Mouse (Mus musculus) limb, embryonic 11.5 days (tissue): ENCODE measurements at regions not wholly inside any gene's neighbourhood (a gene's known extent, or its start where the extent isn't known, plus 50 kb on each side); places are given as distances from the start of the nearest gene placed in this dataset.

ENCODE experiments used
- ATAC-seq: fragments of 200-750 bp; cut with Nextera tagmentation; 2 replicates; pipeline ENCODE4 v1.8.0; 2017; ENCODE audit warnings: low read depth; ENCODE audit not compliant: insufficient number of reproducible peaks, low FRiP score, low TSS enrichment
- DNase-seq: peaks from one replicate; pipeline ENCODE4 v3.0.0-alpha.2; 2015; ENCODE audit warnings: low spot score
- H3K27ac ChIP-seq: fragments of 300-500 bp; sonication (generic); replicated peaks from 2 replicates; pipeline ENCODE4 v1.5.1; 2014; ENCODE audit warnings: low read depth, mild to moderate bottlenecking, low read length
- H3K27me3 ChIP-seq: fragments of 300-500 bp; sonication (generic); 2 replicates; pipeline ENCODE4 v1.6.1; 2014; ENCODE audit warnings: mild to moderate bottlenecking, low read length, mixed read lengths; ENCODE audit not compliant: control insufficient read depth, insufficient read depth
- H3K36me3 ChIP-seq: fragments of 300-500 bp; sonication (generic); 2 replicates; pipeline ENCODE4 v1.6.1; 2014; ENCODE audit warnings: mild to moderate bottlenecking, low read length, moderate library complexity, mixed read lengths; ENCODE audit not compliant: control insufficient read depth, insufficient read depth
- H3K4me1 ChIP-seq: fragments of 300-500 bp; sonication (generic); 2 replicates; pipeline ENCODE4 v1.6.1; 2014; ENCODE audit warnings: low read length, mixed read lengths; ENCODE audit not compliant: control insufficient read depth, insufficient read depth
- H3K4me2 ChIP-seq: fragments of 300-500 bp; sonication (generic); 2 replicates; pipeline ENCODE4 v1.6.1; 2014; ENCODE audit warnings: low read depth, mild to moderate bottlenecking, moderate library complexity; ENCODE audit not compliant: severe bottlenecking
- H3K4me3 ChIP-seq: fragments of 300-500 bp; sonication (generic); 2 replicates; pipeline ENCODE4 v1.5.1; 2014; ENCODE audit warnings: low read depth, low read length
- H3K9ac ChIP-seq: fragments of 300-500 bp; sonication (generic); 2 replicates; pipeline ENCODE4 v1.6.1; 2014; ENCODE audit warnings: mild to moderate bottlenecking, low read length
- H3K9me3 ChIP-seq: fragments of 300-500 bp; sonication (generic); 2 replicates; pipeline ENCODE4 v1.6.1; 2016; ENCODE audit warnings: low read length; ENCODE audit not compliant: control insufficient read depth
- WGBS: fragments of 180-500 bp; shearing (Covaris S2); extraction: QIAGEN DNeasy Blood & Tissue Kit; methylation state at CpG from one replicate; pipeline ENCODE4 v1.1.7; 2014; 5-methylcytosine and 5-hydroxymethylcytosine counted together

DNA sequence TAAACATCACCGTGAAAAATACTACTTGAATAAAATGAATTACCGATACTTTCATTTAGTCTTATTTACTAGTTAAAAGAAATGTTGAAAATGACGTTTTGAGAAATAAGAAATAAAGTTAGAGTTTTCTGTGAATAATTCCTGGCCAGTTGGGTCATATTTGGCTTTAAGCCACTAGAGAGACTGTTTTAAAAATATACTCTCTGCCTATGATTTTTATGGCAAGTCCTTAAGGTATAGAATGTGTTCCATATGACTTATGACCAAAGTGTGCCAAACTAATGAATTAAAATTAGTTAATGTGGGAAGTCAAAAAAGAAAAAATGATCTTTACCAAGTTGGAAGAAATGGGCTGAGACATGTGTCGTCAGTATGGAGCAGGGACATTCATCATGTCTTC, 354.2 kb upstream of the Col3a1 start:
- no peaks in the 10 kb centered on the region for H3K4me1 ChIP-seq
- ATAC-seq (no peak), DNase-seq (no peak)
- no peaks in the 10 kb centered on the region for H3K9me3 ChIP-seq
- H3K4me2 ChIP-seq = no peak overlapping the region
- no peak overlapping the region for H3K9ac ChIP-seq
- WGBS = 64% methylated on average over 4 of the region's 4 CpGs
- no peaks in the 10 kb centered on the region for H3K36me3 ChIP-seq
- no peak overlapping the region for H3K4me3 ChIP-seq
- no peak overlapping the region for H3K27ac ChIP-seq
- no peaks in the 10 kb centered on the region for H3K27me3 ChIP-seq

GRCm38 (mm10) chr1:44987171-44987570, 324.2 kb upstream of the Col3a1 start:
- DNase-seq (no peak), ATAC-seq (no peak)
- Histone ChIP-seq H3K9ac (no peak overlapping the region), H3K4me1 (no peaks in the 10 kb centered on the region), H3K4me3 (no peak overlapping the region), H3K4me2 (no peak overlapping the region), H3K36me3 (no peaks in the 10 kb centered on the region), H3K9me3 (no peaks in the 10 kb centered on the region), H3K27me3 (no peaks in the 10 kb centered on the region), H3K27ac (no peak overlapping the region)
- 73% methylated on average over 3 of the region's 3 CpGs for WGBS

DNA sequence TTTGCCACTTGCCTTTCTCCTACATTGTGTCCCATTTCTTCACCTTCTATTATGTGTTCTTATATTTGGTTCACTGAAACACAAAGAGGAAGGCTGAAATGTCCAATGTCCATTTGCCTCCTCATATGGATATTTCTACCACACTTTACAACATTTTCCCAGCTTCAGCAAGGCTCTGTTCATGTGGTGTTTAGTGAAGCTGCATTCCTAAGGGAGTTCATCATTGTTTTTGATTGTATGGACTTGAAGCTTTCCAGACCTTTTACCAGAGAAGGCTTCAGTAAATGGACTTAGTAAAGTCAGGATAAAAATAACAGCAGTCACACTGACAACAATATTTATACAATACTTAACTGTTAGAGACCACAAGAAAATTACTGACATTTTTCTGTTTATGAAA, 290.8 kb upstream of the Col3a1 start:
- Histone ChIP-seq H3K27ac (no peak overlapping the region), H3K9ac (no peak overlapping the region), H3K9me3 (no peaks in the 10 kb centered on the region), H3K4me2 (no peak overlapping the region), H3K4me3 (no peak overlapping the region), H3K4me1 (peaks cover 3% of the 10 kb centered on the region; the same call in 1 of the 2 replicates), H3K36me3 (no peaks in the 10 kb centered on the region), H3K27me3 (no peaks in the 10 kb centered on the region)
- ATAC-seq (no peak), DNase-seq (no peak)

- H3K4me3 ChIP-seq = no peak overlapping the region
- peaks cover 3% of the 10 kb centered on the region; the same call in 1 of the 2 replicates for H3K4me1 ChIP-seq
- H3K27me3 ChIP-seq = no peaks in the 10 kb centered on the region
- H3K9ac ChIP-seq = no peak overlapping the region
- H3K9me3 ChIP-seq = no peaks in the 10 kb centered on the region
- 0 out of 2 replicates have a peak overlapping the region, but pooled peaks have one; percentile 21 for H3K27ac ChIP-seq
- H3K4me2 ChIP-seq = no peak overlapping the region
- ATAC-seq = peak; percentile 62; the same call in 1 of the 2 replicates
- H3K36me3 ChIP-seq = no peaks in the 10 kb centered on the region
- 18% methylated on average over 2 of the region's 2 CpGs for WGBS
- DNase-seq = no peak
Observed at GRCm38 (mm10) chr1:45021234-45021633, 290.1 kb upstream of the Col3a1 start.

DNA sequence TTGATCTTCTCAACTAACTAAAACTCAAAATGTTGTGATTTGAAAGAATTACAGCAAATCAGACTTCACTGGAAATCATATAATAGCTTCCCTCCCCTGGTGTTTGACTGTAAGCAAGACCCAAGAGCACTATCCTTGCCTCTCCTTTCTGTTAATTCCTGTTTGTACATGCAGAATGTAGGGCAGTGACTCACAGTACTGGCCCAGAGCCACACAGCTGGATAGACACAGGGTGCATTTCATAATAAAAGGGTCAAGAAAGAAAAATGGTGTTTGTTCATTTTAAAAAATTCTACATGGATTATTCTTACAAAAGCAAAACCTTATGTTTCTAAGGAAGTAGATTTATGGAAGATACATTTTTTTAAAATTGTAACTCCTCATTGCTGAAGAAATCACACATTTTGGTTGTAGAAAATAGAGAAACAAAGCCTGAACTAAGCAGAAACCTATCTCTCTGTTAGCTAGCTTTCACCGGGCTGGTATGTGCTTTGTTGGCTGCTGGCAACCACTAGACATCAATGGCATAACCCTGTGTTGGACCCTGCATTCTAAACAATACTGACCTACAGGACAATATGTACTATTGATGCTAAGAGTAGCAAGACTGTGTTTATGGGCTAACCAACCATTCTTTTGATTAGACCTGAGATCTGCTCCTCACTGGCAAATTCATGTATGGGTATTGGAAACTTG, 289.0 kb upstream of the Col3a1 start:
- no peak overlapping the region for H3K27ac ChIP-seq
- no peak overlapping the region for H3K4me3 ChIP-seq
- H3K4me1 ChIP-seq = peaks cover 3% of the 10 kb centered on the region; the same call in 1 of the 2 replicates
- 97% methylated on average over 1 of the region's 1 CpGs for WGBS
- H3K27me3 ChIP-seq = no peaks in the 10 kb centered on the region
- no peak overlapping the region for H3K4me2 ChIP-seq
- ATAC-seq = no peak
- no peak overlapping the region for H3K9ac ChIP-seq
- no peak for DNase-seq
- no peaks in the 10 kb centered on the region for H3K9me3 ChIP-seq
- H3K36me3 ChIP-seq = no peaks in the 10 kb centered on the region

DNA sequence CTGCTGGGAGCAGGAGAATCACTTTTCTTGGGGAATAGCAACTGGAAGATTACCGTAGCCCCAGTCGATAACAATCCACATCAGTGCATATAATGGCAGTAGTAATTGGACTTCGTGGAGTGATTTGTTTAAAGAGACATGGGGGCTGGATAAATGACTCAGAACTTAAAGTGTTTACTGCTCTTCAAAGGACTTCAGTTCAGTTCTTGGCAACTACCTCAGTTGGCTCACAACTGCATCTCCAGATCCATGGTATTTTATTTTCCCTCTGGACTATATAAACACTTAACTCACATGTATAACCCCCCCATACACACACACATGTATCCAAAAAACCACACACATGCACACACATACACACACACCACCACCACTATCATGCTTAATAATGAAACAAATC, 288.0 kb upstream of the Col3a1 start:
- Histone ChIP-seq H3K9ac (no peak overlapping the region), H3K27me3 (no peaks in the 10 kb centered on the region), H3K27ac (no peak overlapping the region), H3K9me3 (no peaks in the 10 kb centered on the region), H3K4me3 (no peak overlapping the region), H3K4me1 (peaks cover 3% of the 10 kb centered on the region; the same call in 1 of the 2 replicates), H3K36me3 (no peaks in the 10 kb centered on the region), H3K4me2 (no peak overlapping the region)
- 84% methylated on average over 3 of the region's 3 CpGs for WGBS
- ATAC-seq (no peak), DNase-seq (no peak)

DNA sequence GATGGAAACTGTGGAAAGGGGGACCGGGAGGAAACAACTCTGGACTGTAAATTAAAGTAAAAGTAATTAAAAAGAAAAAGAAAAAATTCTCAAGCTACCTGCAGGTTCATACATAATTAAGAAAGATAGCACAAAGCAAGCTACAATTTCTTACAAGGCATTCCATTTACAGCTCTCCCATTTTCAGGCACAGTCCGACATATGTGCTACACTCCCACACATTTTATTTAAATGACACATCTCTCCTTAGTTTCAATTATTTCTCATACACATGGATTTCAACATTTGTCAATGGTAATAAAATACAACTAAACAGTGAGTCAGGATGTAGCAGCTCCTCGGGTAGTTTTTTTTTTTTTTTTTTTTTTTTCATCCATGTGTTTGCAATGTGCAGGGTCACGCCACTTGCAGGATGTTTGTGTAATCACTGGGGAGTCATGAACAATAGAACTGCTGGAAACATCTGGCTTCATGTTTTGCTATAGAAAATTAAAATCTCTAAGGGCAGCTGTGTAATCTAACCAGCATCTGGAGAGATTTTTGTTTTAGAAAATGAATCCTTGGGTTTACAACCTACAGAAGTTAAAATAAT, 279.8 kb upstream of the Col3a1 start:
- DNase-seq = no peak
- H3K9ac ChIP-seq = no peak overlapping the region
- no peak overlapping the region for H3K4me3 ChIP-seq
- H3K4me1 ChIP-seq = no peaks in the 10 kb centered on the region
- H3K27me3 ChIP-seq = no peaks in the 10 kb centered on the region
- no peaks in the 10 kb centered on the region for H3K36me3 ChIP-seq
- no peak overlapping the region for H3K27ac ChIP-seq
- H3K9me3 ChIP-seq = no peaks in the 10 kb centered on the region
- peak; percentile 79; the same call in 1 of the 2 replicates for ATAC-seq
- 40% methylated on average over 4 of the region's 4 CpGs for WGBS
- H3K4me2 ChIP-seq = no peak overlapping the region

DNA sequence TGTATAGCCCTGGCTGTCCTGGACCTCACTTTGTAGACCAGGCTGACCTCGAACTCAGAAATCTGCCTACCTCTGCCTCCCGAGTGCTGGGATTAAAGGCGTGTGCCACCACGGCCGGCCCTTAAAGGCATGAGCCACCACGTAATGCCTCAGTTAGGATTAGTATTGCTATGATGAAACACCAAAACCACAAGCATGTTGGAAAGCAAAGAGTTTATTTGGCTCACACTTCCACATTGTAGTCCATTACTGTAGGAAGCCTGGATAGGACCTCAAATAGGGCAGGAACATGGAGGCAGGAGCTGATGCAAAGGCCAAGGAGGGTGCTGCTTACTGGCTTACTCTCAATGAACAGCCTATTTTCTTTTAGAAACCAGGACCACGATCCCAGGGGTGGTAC, 278.0 kb upstream of the Col3a1 start:
- Histone ChIP-seq H3K9ac (no peak overlapping the region), H3K4me2 (no peak overlapping the region), H3K27ac (no peak overlapping the region), H3K9me3 (no peaks in the 10 kb centered on the region), H3K4me1 (no peaks in the 10 kb centered on the region), H3K27me3 (no peaks in the 10 kb centered on the region), H3K36me3 (no peaks in the 10 kb centered on the region), H3K4me3 (no peak overlapping the region)
- no peak for ATAC-seq
- no peak for DNase-seq
- 76% methylated on average over 7 of the region's 7 CpGs for WGBS
